Mouse (Mus musculus) forebrain, embryonic 11.5 days (tissue): ENCODE measurements around the gene Ccl19. TPM values are rescaled to one million over a fixed set of nuclear protein-coding genes. Genes with fewer than 3 reads are reported as not detected.
"Not testable (repeated sequence)": the region's sequence is repeated elsewhere in the genome, so short reads cannot be mapped to it uniquely, and the experiment has no call there.

Source experiments
- ATAC-seq: fragments of 200-750 bp; cut with Nextera tagmentation; replicated peaks from 2 replicates; pipeline ENCODE4 v1.8.0; 2017; ENCODE audit warnings: moderate TSS enrichment; ENCODE audit not compliant: low FRiP score
- DNase-seq: peaks from one replicate; pipeline ENCODE4 v3.0.0-alpha.2; 2017; ENCODE audit warnings: low spot score
- H3K27ac ChIP-seq: fragments of 300-500 bp; sonication (generic); 2 replicates; pipeline ENCODE4 v1.5.1; 2014; ENCODE audit warnings: low read depth, low read length
- H3K27me3 ChIP-seq: fragments of 300-500 bp; sonication (generic); 2 replicates; pipeline ENCODE4 v1.6.1; 2014; ENCODE audit warnings: mild to moderate bottlenecking, low read length, mixed read lengths; ENCODE audit not compliant: control insufficient read depth, insufficient read depth
- H3K36me3 ChIP-seq: fragments of 300-500 bp; sonication (generic); 2 replicates; pipeline ENCODE4 v1.6.1; 2014; ENCODE audit warnings: mild to moderate bottlenecking, low read length, moderate library complexity, mixed read lengths; ENCODE audit not compliant: control insufficient read depth, insufficient read depth
- H3K4me1 ChIP-seq: fragments of 300-500 bp; sonication (generic); replicated peaks from 2 replicates; pipeline ENCODE4 v1.6.1; 2014; ENCODE audit warnings: low read length, mixed read lengths; ENCODE audit not compliant: control insufficient read depth, insufficient read depth
- H3K4me2 ChIP-seq: fragments of 300-500 bp; sonication (generic); 2 replicates; pipeline ENCODE4 v1.6.1; 2014; ENCODE audit warnings: low read depth, mild to moderate bottlenecking, low read length, moderate library complexity, mixed read lengths; ENCODE audit not compliant: severe bottlenecking
- H3K4me3 ChIP-seq: fragments of 300-500 bp; sonication (generic); 2 replicates; pipeline ENCODE4 v1.5.1; 2014; ENCODE audit warnings: low read depth, low read length
- H3K9ac ChIP-seq: fragments of 300-500 bp; sonication (generic); 2 replicates; pipeline ENCODE4 v1.6.1; 2014; ENCODE audit warnings: low read length
- H3K9me3 ChIP-seq: fragments of 300-500 bp; sonication (generic); 2 replicates; pipeline ENCODE4 v1.6.1; 2016; ENCODE audit warnings: low read length, mixed read lengths; ENCODE audit not compliant: control insufficient read depth
- WGBS: fragments of 180-500 bp; shearing (Covaris S2); extraction: QIAGEN DNeasy Blood & Tissue Kit; methylation state at CpG from one replicate; pipeline ENCODE4 v1.1.7; 2014; 5-methylcytosine and 5-hydroxymethylcytosine counted together
- polyA plus RNA-seq: library from polyadenylated mRNA; unstranded; fragments of >200 nt; fragmentation: Nextera tagmentation; extraction: Ambion mirVana; gene quantifications from 2 replicates; pipeline ENCODE4 v1.2.1, GENCODE M21; 2014

The Ccl19 gene
- polyA plus RNA-seq = not detected in 2 replicates

- not testable (repeated sequence) for H3K27me3 ChIP-seq, ATAC-seq, H3K4me1 ChIP-seq, DNase-seq, H3K27ac ChIP-seq, H3K4me3 ChIP-seq, H3K4me2 ChIP-seq, H3K36me3 ChIP-seq, H3K9ac ChIP-seq, H3K9me3 ChIP-seq
- WGBS = no CpG with 5 or more reads among the region's 6 CpGs
These were observed at the start of gene Ccl19 for GRCm38 (mm10) chr4:42756477-42756876. TSS of gene Ccl19 (minus strand) at chr4:42756577.

GRCm38 (mm10) chr4:42773893-42774292, 17.5 kb upstream of the Ccl19 start, which contains the start of gene Ccl21a:
TSS of gene Ccl21a (minus strand) at chr4:42773993.
- not testable (repeated sequence) for H3K4me3 ChIP-seq, H3K9ac ChIP-seq, H3K27ac ChIP-seq, H3K27me3 ChIP-seq, ATAC-seq, H3K4me1 ChIP-seq, H3K36me3 ChIP-seq, H3K9me3 ChIP-seq, DNase-seq, H3K4me2 ChIP-seq
- no CpG with 5 or more reads among the region's 5 CpGs for WGBS

DNA sequence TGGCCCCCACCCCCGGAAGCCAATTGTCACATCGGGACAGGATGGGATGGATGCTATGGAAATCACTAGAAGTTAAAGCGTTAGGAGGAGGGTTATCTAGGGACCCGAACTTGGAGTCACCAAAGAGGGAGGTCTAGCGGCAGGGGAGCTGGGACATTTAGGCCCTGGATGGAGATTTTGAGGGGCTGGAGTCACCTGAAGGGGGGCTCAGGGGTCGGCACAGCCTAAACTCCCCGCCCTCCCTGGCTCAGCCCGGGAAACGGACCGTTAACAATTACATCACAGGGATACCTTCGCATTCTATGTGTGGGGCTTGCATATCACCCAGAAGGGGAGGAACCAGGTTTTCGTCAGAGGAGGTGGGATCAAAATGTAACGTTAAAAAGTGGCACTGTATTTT, 21.1 kb downstream of the Ccl19 start, which contains the start of gene 4930578G10Rik:
Gene 4930578G10Rik, plus strand, starts transcription at position 301 of the 400 bp plus-strand sequence.
- ATAC-seq = not testable (repeated sequence)
- no CpG with 5 or more reads among the region's 13 CpGs for whole genome bisulfite sequencing

More for the DNA sequence above, 21.1 kb downstream of the Ccl19 start, which contains the start of gene 4930578G10Rik:
- not testable (repeated sequence) for H3K27me3 ChIP-seq, H3K9ac ChIP-seq, H3K4me2 ChIP-seq, H3K36me3 ChIP-seq, DNase-seq, H3K4me3 ChIP-seq, H3K27ac ChIP-seq, H3K4me1 ChIP-seq, H3K9me3 ChIP-seq

Other genes starting within 250 kb of the Ccl19 start
- gene Fam205a2, start 228.4 kb downstream of the Ccl19 start, polyA plus RNA-seq = not detected in 2 replicates
- not detected in 2 replicates for gene Gm10591, start 144.4 kb downstream of the Ccl19 start, polyA plus RNA-seq
- not detected in 2 replicates for gene Gm2564, start 126.9 kb downstream of the Ccl19 start, polyA plus RNA-seq
- not detected in 2 replicates for gene Ccl27b, start 101.3 kb downstream of the Ccl19 start, polyA plus RNA-seq
- gene Il11ra2, start 94.7 kb downstream of the Ccl19 start, polyA plus RNA-seq = not detected in 2 replicates
- gene 4930578G10Rik, start 21.0 kb downstream of the Ccl19 start, polyA plus RNA-seq = 0.96 and 1.8 TPM in 2 replicates
- gene Ccl21a, start 17.4 kb upstream of the Ccl19 start, polyA plus RNA-seq = 0.27 and 0.39 TPM in 2 replicates
- gene Fam205a1, start 97.3 kb upstream of the Ccl19 start, polyA plus RNA-seq = 0.08 and 0.28 TPM in 2 replicates
- gene Gm12394, start 100.2 kb upstream of the Ccl19 start, polyA plus RNA-seq = 0.33 and 0.43 TPM in 2 replicates
- gene Fam205c, start 117.7 kb upstream of the Ccl19 start, polyA plus RNA-seq = 0.84 and 1.00 TPM in 2 replicates
- gene Phf24, start 160.1 kb upstream of the Ccl19 start, polyA plus RNA-seq = 1.3 and 2.1 TPM in 2 replicates
- gene Dnajb5, start 193.2 kb upstream of the Ccl19 start, polyA plus RNA-seq = 16.4 and 24.7 TPM in 2 replicates
- gene 1700022I11Rik, start 213.0 kb upstream of the Ccl19 start, polyA plus RNA-seq = 0.56 and 0.96 TPM in 2 replicates
- 653 and 672 TPM in 2 replicates for gene Vcp, start 243.9 kb upstream of the Ccl19 start, polyA plus RNA-seq